Mouse (Mus musculus) MEL (cell line): ENCODE results near the gene Cmpk2. TPM values are rescaled to one million over a fixed set of nuclear protein-coding genes. Genes with fewer than 3 reads are reported as not detected.
A peak's percentile ranks its signal among the peaks of the same experiment; 100 is the strongest.

Experiments used
- DNase-seq: peaks from one replicate; pipeline ENCODE4 v3.0.0; 2011; ENCODE audit warnings: low read depth, low spot score
- H3K27ac ChIP-seq: 2 replicates; pipeline ENCODE4 v1.5.1; 2012; ENCODE audit warnings: low read depth, mild to moderate bottlenecking, control low read depth, low read length, moderate library complexity; ENCODE audit not compliant: control insufficient read depth
- H3K27me3 ChIP-seq, 2 experiments: fragments of 150-350 bp in 1 of 2; sonication (generic) in 1 of 2; 2 replicates each; pipeline ENCODE4 v1.6.1; 2012; ENCODE audit warnings: low read length in 2 of 2, mild to moderate bottlenecking in 2 of 2, improper control_type of control experiment in 1 of 2, moderate library complexity in 1 of 2; ENCODE audit not compliant: insufficient read depth in 2 of 2, control insufficient read depth in 1 of 2
- H3K36me3 ChIP-seq, 2 experiments: 2 replicates each; pipeline ENCODE4 v1.6.1; 2012 to 2014; ENCODE audit warnings: low read length in 2 of 2, improper control_type of control experiment in 1 of 2, inconsistent platforms in 1 of 2, mild to moderate bottlenecking in 1 of 2; ENCODE audit not compliant: insufficient read depth in 2 of 2, control insufficient read depth in 1 of 2
- H3K4me1 ChIP-seq, 2 experiments: fragments of 150-350 bp in 1 of 2; sonication (generic) in 1 of 2; 2 replicates each; pipeline ENCODE4 v1.6.1; 2012; ENCODE audit warnings: low read length in 2 of 2, improper control_type of control experiment in 1 of 2, mild to moderate bottlenecking in 1 of 2; ENCODE audit not compliant: insufficient read depth in 2 of 2, control insufficient read depth in 1 of 2
- H3K4me3 ChIP-seq, 2 experiments: fragments of 150-350 bp in 1 of 2; sonication (generic) in 1 of 2; 2 replicates each; pipeline ENCODE4 v1.5.1; 2012; ENCODE audit warnings: low read depth in 2 of 2, low read length in 2 of 2, mild to moderate bottlenecking in 2 of 2, moderate library complexity in 2 of 2, control low read depth in 1 of 2, improper control_type of control experiment in 1 of 2; ENCODE audit not compliant: control insufficient read depth in 1 of 2, insufficient read depth in 1 of 2
- H3K79me2 ChIP-seq: 2 replicates; pipeline ENCODE4 v1.6.1; 2012; ENCODE audit warnings: mild to moderate bottlenecking, low read length, moderate library complexity; ENCODE audit not compliant: control insufficient read depth, poor library complexity, insufficient read depth
- H3K9ac ChIP-seq: 2 replicates; pipeline ENCODE4 v1.6.1; 2012; ENCODE audit warnings: low read depth, mild to moderate bottlenecking, control low read depth, low read length, moderate library complexity; ENCODE audit not compliant: control insufficient read depth, poor library complexity, severe bottlenecking
- H3K9me3 ChIP-seq: fragments of 150-350 bp; sonication (generic); replicated peaks from 2 replicates; pipeline ENCODE4 v1.6.1; 2012; ENCODE audit warnings: mild to moderate bottlenecking, low read length, improper control_type of control experiment, moderate library complexity; ENCODE audit not compliant: insufficient read depth
- CTCF ChIP-seq, 3 experiments: IDR thresholded peaks in 2 of 3; conservative IDR thresholded peaks in 1 of 3; 2 replicates each; pipeline ENCODE4 v1.5.1; 2011 to 2012; ENCODE audit warnings: low read length in 3 of 3, low read depth in 2 of 3, mild to moderate bottlenecking in 2 of 3, improper control_type of control experiment in 1 of 3, inconsistent platforms in 1 of 3, mixed read lengths in 1 of 3, moderate library complexity in 1 of 3; ENCODE audit not compliant: control insufficient read depth in 1 of 3, insufficient read depth in 1 of 3, poor library complexity in 1 of 3, severe bottlenecking in 1 of 3
- EP300 ChIP-seq, 2 experiments: IDR thresholded peaks; 2 replicates each; pipeline ENCODE4 v1.6.1; 2011; ENCODE audit warnings: improper control_type of control experiment in 2 of 2, low read length in 2 of 2, low read depth in 1 of 2, mild to moderate bottlenecking in 1 of 2
- GATA1 ChIP-seq: IDR thresholded peaks from 2 replicates; pipeline ENCODE4 v1.6.1; 2011; ENCODE audit warnings: low read depth, low read length, improper control_type of control experiment
- JUND ChIP-seq: IDR thresholded peaks from 2 replicates; pipeline ENCODE4 v1.6.1; 2011; ENCODE audit warnings: low read depth, mild to moderate bottlenecking, improper control_type of control experiment, low read length
- MAX ChIP-seq: IDR thresholded peaks from 2 replicates; pipeline ENCODE4 v1.6.1; 2011; ENCODE audit warnings: low read length, improper control_type of control experiment
- MEF2A ChIP-seq: IDR thresholded peaks from 2 replicates; pipeline ENCODE4 v1.6.1; 2014; ENCODE audit warnings: low read depth, mild to moderate bottlenecking, inconsistent platforms, low read length, improper control_type of control experiment; ENCODE audit not compliant: poor library complexity, insufficient replicate concordance, severe bottlenecking; ENCODE audit errors: extremely low read depth
- MXI1 ChIP-seq: IDR thresholded peaks from 2 replicates; pipeline ENCODE4 v1.6.1; 2011; ENCODE audit warnings: mild to moderate bottlenecking, low read depth, low read length, improper control_type of control experiment
- NELFE ChIP-seq: IDR thresholded peaks from 2 replicates; pipeline ENCODE4 v1.6.1; 2011; ENCODE audit warnings: low read depth, low read length, improper control_type of control experiment
- NRF1 ChIP-seq: IDR thresholded peaks from 2 replicates; pipeline ENCODE4 v1.6.1; 2014; ENCODE audit warnings: low read depth, mild to moderate bottlenecking, inconsistent platforms, low read length, improper control_type of control experiment, moderate library complexity; ENCODE audit not compliant: poor library complexity, insufficient read depth, severe bottlenecking
- POLR2AphosphoS5 ChIP-seq: IDR thresholded peaks from 2 replicates; pipeline ENCODE4 v1.6.1; 2012; ENCODE audit warnings: low read depth, borderline replicate concordance, mild to moderate bottlenecking, inconsistent platforms, low read length, moderate library complexity, mixed read lengths
- RAD21 ChIP-seq: IDR thresholded peaks from 2 replicates; pipeline ENCODE4 v1.6.1; 2011; ENCODE audit warnings: mild to moderate bottlenecking, low read depth, low read length, improper control_type of control experiment
- RCOR1 ChIP-seq: IDR thresholded peaks from 2 replicates; pipeline ENCODE4 v1.6.1; 2012; ENCODE audit warnings: low read depth, mild to moderate bottlenecking, inconsistent platforms, low read length, improper control_type of control experiment
- SMC3 ChIP-seq: IDR thresholded peaks from 2 replicates; pipeline ENCODE4 v1.6.1; 2011; ENCODE audit warnings: low read depth, low read length, improper control_type of control experiment
- TAL1 ChIP-seq: IDR thresholded peaks from 2 replicates; pipeline ENCODE4 v1.6.1; 2012; ENCODE audit warnings: mild to moderate bottlenecking, inconsistent platforms, low read length, moderate library complexity, mixed read lengths
- TBP ChIP-seq: IDR thresholded peaks from 2 replicates; pipeline ENCODE4 v1.8.0; 2011; ENCODE audit warnings: low read depth, low read length, improper control_type of control experiment
- UBTF ChIP-seq: IDR thresholded peaks from 2 replicates; pipeline ENCODE4 v1.6.1; 2012; ENCODE audit warnings: low read depth, mild to moderate bottlenecking, inconsistent platforms, low read length, improper control_type of control experiment, moderate library complexity, borderline replicate concordance; ENCODE audit not compliant: insufficient read depth
- USF1 ChIP-seq: IDR thresholded peaks from 2 replicates; pipeline ENCODE4 v1.6.1; 2014; ENCODE audit warnings: low read depth, mild to moderate bottlenecking, inconsistent platforms, low read length, improper control_type of control experiment, moderate library complexity
- ZKSCAN1 ChIP-seq: IDR thresholded peaks from 2 replicates; pipeline ENCODE4 v1.6.1; 2012; ENCODE audit warnings: low read depth, mild to moderate bottlenecking, inconsistent platforms, low read length, improper control_type of control experiment, moderate library complexity
- ZMIZ1 ChIP-seq: IDR thresholded peaks from 2 replicates; pipeline ENCODE4 v1.6.1; 2012; ENCODE audit warnings: low read depth, mild to moderate bottlenecking, inconsistent platforms, low read length, improper control_type of control experiment, moderate library complexity
- polyA plus RNA-seq, 2 experiments: library from polyadenylated mRNA; stranded (reverse) in 1 of 2; unstranded in 1 of 2; fragments of >175 nt in 1 of 2; fragments of >200 nt in 1 of 2; gene quantifications; 2 replicates each; pipeline versions ENCODE4 v1.2.1 to v1.2.4; 2012; ENCODE audit warnings: low replicate concordance in 2 of 2, low read depth in 1 of 2; ENCODE audit not compliant: insufficient read length in 2 of 2, insufficient read depth in 1 of 2, missing spikeins in 1 of 2
- total RNA-seq: library from RNA; depleted of rRNA; stranded (reverse); fragments of 300-350 nt; gene quantifications from 2 replicates; pipeline ENCODE4 v1.2.3, GENCODE M21; 2012

The Cmpk2 gene
- total and polyA plus RNA-seq, 3 experiments: 0.89 to 3.0 TPM; not detected in 1

DNA sequence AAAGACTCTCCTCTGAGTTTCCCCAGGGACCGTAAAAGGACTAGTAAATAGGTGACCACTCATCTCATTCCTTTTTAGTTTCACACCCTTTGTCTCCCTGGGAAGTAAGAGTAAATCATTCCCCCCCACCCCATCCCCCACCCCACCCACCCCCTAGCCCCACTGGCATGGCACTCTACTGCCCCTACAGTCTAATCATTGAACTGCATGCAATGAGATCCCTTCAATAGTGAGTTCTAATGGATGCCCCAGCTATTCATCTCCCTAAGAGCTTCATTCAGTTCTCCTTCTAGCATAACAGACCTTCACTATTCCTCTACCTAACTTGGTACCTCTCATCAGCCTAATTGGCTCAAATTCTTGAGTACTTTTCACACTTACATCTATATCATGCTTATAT lies 20.9 kb downstream of the Cmpk2 start:
- no peaks in the 10 kb centered on the region for H3K9me3 ChIP-seq
- no peaks in the 10 kb centered on the region for H3K36me3 ChIP-seq
- H3K79me2 ChIP-seq: no peaks in the 10 kb centered on the region
- no peak for TF ChIP-seq JUND
- TF ChIP-seq UBTF: no peak
- no peak for TF ChIP-seq MEF2A
- TF ChIP-seq TAL1: no peak
- TF ChIP-seq GATA1: no peak
- no peak for TF ChIP-seq SMC3
- TF ChIP-seq CTCF (IDR thresholded peaks at IDR 0.05 in 2 of 3, conservative IDR thresholded peaks at IDR 0.05 in 1 of 3; ENCODE audit: control insufficient read depth in 1 of 3, insufficient read depth in 1 of 3, low read depth in 2 of 3, low read length in 3 of 3, poor library complexity in 1 of 3, severe bottlenecking in 1 of 3): 0 out of 6 replicates have a peak, but pooled peaks of 1 of the 3 experiments have one; percentile 8
- H3K27me3 ChIP-seq: no peaks in the 10 kb centered on the region
- H3K4me3 ChIP-seq: no peak overlapping the region
- DNase-seq: no peak
- H3K4me1 ChIP-seq: no peaks in the 10 kb centered on the region
- H3K9ac ChIP-seq: no peak overlapping the region
- no peak overlapping the region for H3K27ac ChIP-seq

DNA sequence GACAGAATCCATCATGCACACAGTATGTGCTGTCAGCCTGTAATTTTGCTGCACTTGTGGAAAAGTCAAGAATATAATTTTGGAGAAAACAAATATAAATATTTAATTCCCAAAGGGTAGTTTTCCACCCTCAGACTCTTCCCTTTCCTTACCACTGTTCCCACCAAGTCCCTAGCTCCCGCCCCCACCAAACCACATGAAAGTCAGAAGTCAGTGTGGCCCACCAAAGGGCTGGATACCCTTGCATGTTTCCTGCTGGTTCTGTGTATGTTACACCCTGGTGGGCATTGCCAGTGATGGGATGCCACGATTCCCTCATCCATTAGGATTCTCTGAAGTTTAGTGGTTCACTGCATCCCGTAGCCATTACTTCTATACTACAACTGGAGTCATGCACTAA lies 32.0 kb downstream of the Cmpk2 start:
- Histone ChIP-seq H3K36me3 (no peaks in the 10 kb centered on the region), H3K9me3 (no peaks in the 10 kb centered on the region), H3K27me3 (no peaks in the 10 kb centered on the region), H3K4me3 (no peak overlapping the region), H3K4me1 (no peaks in the 10 kb centered on the region), H3K27ac (no peak overlapping the region), H3K79me2 (no peaks in the 10 kb centered on the region), H3K9ac (no peak overlapping the region)
- TF ChIP-seq MEF2A (no peak), MAX (no peak), POLR2AphosphoS5 (no peak), TBP (no peak), ZMIZ1 (no peak), MXI1 (no peak), EP300 (IDR thresholded peaks at IDR 0.05; ENCODE audit: low read depth in 1 of 2, low read length in 2 of 2) (no peak), RCOR1 (no peak), ZKSCAN1 (no peak)
- no peak for DNase-seq

DNA sequence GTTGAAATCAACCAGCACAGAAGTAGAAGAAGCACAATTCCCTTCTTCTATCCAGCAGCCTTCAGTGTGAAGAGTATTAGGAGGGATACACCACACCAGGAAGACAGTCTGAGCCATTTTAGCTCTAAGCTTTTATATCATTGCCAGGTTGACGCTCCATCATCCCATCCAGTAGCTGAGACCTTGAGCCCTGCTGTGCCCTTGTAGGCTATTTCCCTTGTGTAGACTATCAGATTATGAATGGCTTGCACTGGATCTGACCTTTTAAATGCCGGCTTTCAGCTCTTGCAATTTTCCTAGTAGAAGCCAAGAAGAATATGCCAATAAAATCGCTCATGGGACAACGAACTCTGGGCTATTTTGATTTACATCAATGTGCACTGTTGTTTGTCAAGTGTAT lies 42.0 kb downstream of the Cmpk2 start:
- no peak for DNase-seq
- H3K4me1 ChIP-seq: no peaks in the 10 kb centered on the region
- H3K27me3 ChIP-seq: no peaks in the 10 kb centered on the region
- no peak overlapping the region for H3K4me3 ChIP-seq
- TF ChIP-seq RAD21 (no peak), USF1 (no peak), TBP (no peak), NELFE (no peak), NRF1 (no peak), TAL1 (no peak)
- H3K9ac ChIP-seq: no peak overlapping the region
- H3K27ac ChIP-seq: no peak overlapping the region
- no peaks in the 10 kb centered on the region for H3K36me3 ChIP-seq
- H3K79me2 ChIP-seq: no peaks in the 10 kb centered on the region
- H3K9me3 ChIP-seq: no peaks in the 10 kb centered on the region
